Mouse (Mus musculus): ENCODE measurements around the gene Ip6k1. TPM values are rescaled to one million over a fixed set of nuclear protein-coding genes. Genes with fewer than 3 reads are reported as not detected.

Ip6k1 gene
- total and polyA plus RNA-seq, 3 experiments, result 30.8 to 58.5 (median 55.9) TPM

- Histone ChIP-seq H3K4me1 (ENCODE audit: insufficient read depth, low read depth, low read length) (peaks cover 22% of the 10 kb centered on the region), H3K27me3 (ENCODE audit: insufficient read depth, low read length) (no peaks in the 10 kb centered on the region), H3K9me3 (replicated peaks) (no peaks in the 10 kb centered on the region), H3K36me3 (replicated peaks) (peaks cover 86% of the 10 kb centered on the region), H3K4me3 (ENCODE audit: low read depth, low read length) (no peak overlapping the region)
- DNase-seq (ENCODE audit: low spot score) (no peak), ATAC-seq (ENCODE audit: extremely low read depth, insufficient number of reproducible peaks, low FRiP score, poor library complexity, severe bottlenecking) (no peak)
- TF ChIP-seq GATA1 (IDR thresholded peaks at IDR 0.05; ENCODE audit: borderline replicate concordance, low read length) (no peak), GATA2 (IDR thresholded peaks at IDR 0.05; ENCODE audit: borderline replicate concordance, low read depth, low read length) (no peak), POLR2AphosphoS5 (IDR thresholded peaks at IDR 0.05; ENCODE audit: insufficient replicate concordance, low read depth, low read length) (no peak), CTCF (IDR thresholded peaks at IDR 0.05; ENCODE audit: low read depth, low read length) (no peak), TAL1 (conservative IDR thresholded peaks at IDR 0.05; ENCODE audit: low read depth, low read length) (no peak)
Observed at GRCm38 (mm10) chr9:108073141-108073930, 71.0 kb downstream of the Ip6k1 start.

- peaks cover 75% of the 10 kb centered on the region for H3K4me1 ChIP-seq (ENCODE audit: insufficient read depth, low read depth, low read length)
- H3K27me3 ChIP-seq (ENCODE audit: insufficient read depth, low read length), result no peaks in the 10 kb centered on the region
- ATAC-seq (ENCODE audit: extremely low read depth, insufficient number of reproducible peaks, low FRiP score, poor library complexity, severe bottlenecking) (peak; percentile 91), DNase-seq (ENCODE audit: low spot score) (peak; percentile 97)
- no peaks in the 10 kb centered on the region for H3K9me3 ChIP-seq (replicated peaks)
- peak within 1 kb of the TSS; percentile 88 for H3K4me3 ChIP-seq (ENCODE audit: low read depth, low read length)
- TF ChIP-seq POLR2AphosphoS5 (IDR thresholded peaks at IDR 0.05; ENCODE audit: insufficient replicate concordance, low read depth, low read length), result no peak
- no peak for TF ChIP-seq TAL1 (conservative IDR thresholded peaks at IDR 0.05; ENCODE audit: low read depth, low read length)
- no peak for TF ChIP-seq GATA1 (IDR thresholded peaks at IDR 0.05; ENCODE audit: borderline replicate concordance, low read length)
- TF ChIP-seq GATA2 (IDR thresholded peaks at IDR 0.05; ENCODE audit: borderline replicate concordance, low read depth, low read length), result no peak
- no peak for TF ChIP-seq CTCF (IDR thresholded peaks at IDR 0.05; ENCODE audit: low read depth, low read length)
- peaks cover 65% of the 10 kb centered on the region for H3K36me3 ChIP-seq (replicated peaks)
Observed at GRCm38 (mm10) chr9:108080168-108080567, 77.9 kb downstream of the Ip6k1 start, which contains the start of gene Mst1. Mst1 (plus strand) TSS chr9:108080436.

- TF ChIP-seq GATA2 (IDR thresholded peaks at IDR 0.05; ENCODE audit: borderline replicate concordance, low read depth, low read length) (no peak), GATA1 (IDR thresholded peaks at IDR 0.05; ENCODE audit: borderline replicate concordance, low read length) (no peak), CTCF (IDR thresholded peaks at IDR 0.05; ENCODE audit: low read depth, low read length) (no peak), TAL1 (conservative IDR thresholded peaks at IDR 0.05; ENCODE audit: low read depth, low read length) (no peak), POLR2AphosphoS5 (IDR thresholded peaks at IDR 0.05; ENCODE audit: insufficient replicate concordance, low read depth, low read length) (no peak)
- Histone ChIP-seq H3K4me1 (ENCODE audit: insufficient read depth, low read depth, low read length) (peaks cover 87% of the 10 kb centered on the region), H3K4me3 (ENCODE audit: low read depth, low read length) (no peak overlapping the region; the same call in 1 of the 2 replicates), H3K36me3 (replicated peaks) (peaks cover 71% of the 10 kb centered on the region), H3K27me3 (ENCODE audit: insufficient read depth, low read length) (no peaks in the 10 kb centered on the region), H3K9me3 (replicated peaks) (no peaks in the 10 kb centered on the region)
- no peak for DNase-seq (ENCODE audit: low spot score)
- no peak for ATAC-seq (ENCODE audit: extremely low read depth, insufficient number of reproducible peaks, low FRiP score, poor library complexity, severe bottlenecking)
Observed at GRCm38 (mm10) chr9:108082549-108082948, 80.2 kb downstream of the Ip6k1 start.

DNA sequence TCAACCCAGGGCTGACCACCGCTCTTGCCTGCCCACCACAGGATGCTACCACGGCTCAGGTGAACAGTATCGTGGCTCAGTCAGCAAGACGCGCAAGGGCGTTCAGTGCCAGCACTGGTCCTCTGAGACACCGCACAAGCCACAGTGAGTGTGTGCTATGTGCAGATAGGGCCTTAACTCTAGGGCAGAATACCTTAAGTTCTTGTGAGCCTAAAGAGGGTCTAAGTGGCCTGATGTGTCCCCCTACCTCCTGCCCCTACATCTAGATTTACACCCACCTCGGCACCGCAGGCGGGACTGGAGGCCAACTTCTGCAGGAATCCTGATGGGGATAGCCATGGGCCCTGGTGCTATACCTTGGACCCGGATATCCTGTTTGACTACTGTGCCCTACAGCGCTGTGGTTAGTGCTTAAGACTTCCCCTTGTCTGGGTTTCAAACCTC lies 80.7 kb downstream of the Ip6k1 start, which contains the start of gene Rnf123:
Gene Rnf123, minus strand, starts transcription at position 359 of the 444 bp plus-strand sequence.
- Histone ChIP-seq H3K27me3 (ENCODE audit: insufficient read depth, low read length) (no peaks in the 10 kb centered on the region), H3K9me3 (replicated peaks) (no peaks in the 10 kb centered on the region), H3K4me1 (ENCODE audit: insufficient read depth, low read depth, low read length) (peaks cover 87% of the 10 kb centered on the region), H3K36me3 (replicated peaks) (peaks cover 71% of the 10 kb centered on the region), H3K4me3 (ENCODE audit: low read depth, low read length) (no peak within 1 kb of the TSS; the same call in 1 of the 2 replicates)
- DNase-seq (ENCODE audit: low spot score) (no peak), ATAC-seq (ENCODE audit: extremely low read depth, insufficient number of reproducible peaks, low FRiP score, poor library complexity, severe bottlenecking) (no peak)
- TF ChIP-seq GATA2 (IDR thresholded peaks at IDR 0.05; ENCODE audit: borderline replicate concordance, low read depth, low read length) (no peak), POLR2AphosphoS5 (IDR thresholded peaks at IDR 0.05; ENCODE audit: insufficient replicate concordance, low read depth, low read length) (no peak; the same call in 1 of the 2 replicates), CTCF (IDR thresholded peaks at IDR 0.05; ENCODE audit: low read depth, low read length) (no peak), TAL1 (conservative IDR thresholded peaks at IDR 0.05; ENCODE audit: low read depth, low read length) (no peak), GATA1 (IDR thresholded peaks at IDR 0.05; ENCODE audit: borderline replicate concordance, low read length) (no peak)

DNA sequence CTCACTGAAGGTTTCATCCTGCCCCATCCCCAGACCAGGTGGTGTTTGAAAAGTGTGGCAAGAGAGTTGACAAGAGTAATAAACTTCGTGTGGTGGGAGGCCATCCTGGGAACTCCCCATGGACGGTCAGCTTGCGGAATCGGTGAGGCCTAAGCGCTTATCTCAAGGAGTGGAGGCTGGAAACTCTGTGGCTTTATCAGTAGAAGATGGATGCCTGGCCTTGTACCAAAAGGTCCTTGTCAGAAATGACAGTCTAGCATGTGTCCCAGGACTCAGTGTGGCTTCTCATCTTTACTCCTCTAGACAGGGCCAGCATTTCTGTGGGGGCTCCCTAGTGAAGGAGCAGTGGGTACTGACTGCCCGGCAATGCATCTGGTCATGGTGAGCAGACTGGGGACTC lies 81.3 kb downstream of the Ip6k1 start:
- no peak overlapping the region for H3K4me3 ChIP-seq (ENCODE audit: low read depth, low read length)
- H3K9me3 ChIP-seq (replicated peaks), result no peaks in the 10 kb centered on the region
- no peak for DNase-seq (ENCODE audit: low spot score)
- ATAC-seq (ENCODE audit: extremely low read depth, insufficient number of reproducible peaks, low FRiP score, poor library complexity, severe bottlenecking), result no peak
- no peak; the same call in 1 of the 2 replicates for TF ChIP-seq POLR2AphosphoS5 (IDR thresholded peaks at IDR 0.05; ENCODE audit: insufficient replicate concordance, low read depth, low read length)
- no peak for TF ChIP-seq TAL1 (conservative IDR thresholded peaks at IDR 0.05; ENCODE audit: low read depth, low read length)
- no peak for TF ChIP-seq CTCF (IDR thresholded peaks at IDR 0.05; ENCODE audit: low read depth, low read length)
- TF ChIP-seq GATA1 (IDR thresholded peaks at IDR 0.05; ENCODE audit: borderline replicate concordance, low read length), result no peak
- no peak for TF ChIP-seq GATA2 (IDR thresholded peaks at IDR 0.05; ENCODE audit: borderline replicate concordance, low read depth, low read length)
- H3K36me3 ChIP-seq (replicated peaks), result peaks cover 77% of the 10 kb centered on the region
- H3K4me1 ChIP-seq (ENCODE audit: insufficient read depth, low read depth, low read length), result peaks cover 82% of the 10 kb centered on the region
- no peaks in the 10 kb centered on the region for H3K27me3 ChIP-seq (ENCODE audit: insufficient read depth, low read length)

DNA sequence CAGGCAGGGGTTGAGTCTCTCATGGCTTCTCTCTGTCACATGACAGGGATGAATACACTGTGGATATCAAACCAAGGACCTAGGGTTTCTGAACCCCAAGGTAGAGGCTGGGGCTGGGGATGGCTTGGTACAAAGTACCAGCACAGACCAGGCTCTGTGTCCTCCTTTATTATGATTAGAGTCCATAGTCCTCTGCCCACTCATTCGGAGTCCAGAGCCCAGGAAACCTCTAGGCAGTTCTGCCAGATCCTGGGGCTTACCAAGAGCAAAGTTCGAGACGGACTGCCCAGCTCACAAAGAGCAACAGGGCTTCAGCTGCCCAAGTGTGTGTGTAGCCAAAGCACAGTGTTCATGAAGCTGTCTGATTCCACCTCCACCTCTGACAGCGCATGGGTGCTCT lies 83.0 kb downstream of the Ip6k1 start:
- TF ChIP-seq GATA2 (IDR thresholded peaks at IDR 0.05; ENCODE audit: borderline replicate concordance, low read depth, low read length), result no peak
- no peak for TF ChIP-seq TAL1 (conservative IDR thresholded peaks at IDR 0.05; ENCODE audit: low read depth, low read length)
- no peak for TF ChIP-seq CTCF (IDR thresholded peaks at IDR 0.05; ENCODE audit: low read depth, low read length)
- no peak for TF ChIP-seq POLR2AphosphoS5 (IDR thresholded peaks at IDR 0.05; ENCODE audit: insufficient replicate concordance, low read depth, low read length)
- no peak for TF ChIP-seq GATA1 (IDR thresholded peaks at IDR 0.05; ENCODE audit: borderline replicate concordance, low read length)
- H3K27me3 ChIP-seq (ENCODE audit: insufficient read depth, low read length), result no peaks in the 10 kb centered on the region
- H3K4me3 ChIP-seq (ENCODE audit: low read depth, low read length), result no peak overlapping the region
- DNase-seq (ENCODE audit: low spot score) (no peak), ATAC-seq (ENCODE audit: extremely low read depth, insufficient number of reproducible peaks, low FRiP score, poor library complexity, severe bottlenecking) (no peak)
- H3K36me3 ChIP-seq (replicated peaks), result peaks cover 94% of the 10 kb centered on the region
- H3K4me1 ChIP-seq (ENCODE audit: insufficient read depth, low read depth, low read length), result peaks cover 77% of the 10 kb centered on the region
- H3K9me3 ChIP-seq (replicated peaks), result no peaks in the 10 kb centered on the region

Measured in G1E (cell line).